Mouse (Mus musculus) embryonic facial prominence, embryonic 15.5 days (tissue): ENCODE results near the gene Lrrc56. TPM values are rescaled to one million over a fixed set of nuclear protein-coding genes. Genes with fewer than 3 reads are reported as not detected.

Experiments used
- ATAC-seq: fragments of 200-750 bp; cut with Nextera tagmentation; 2 replicates; pipeline ENCODE4 v1.8.0; 2017; ENCODE audit warnings: low read depth, moderate TSS enrichment; ENCODE audit not compliant: insufficient number of reproducible peaks, low FRiP score, low TSS enrichment
- H3K27ac ChIP-seq: fragments of 300-500 bp; sonication (generic); replicated peaks from 2 replicates; pipeline ENCODE4 v1.5.1; 2015; ENCODE audit warnings: mild to moderate bottlenecking, inconsistent platforms
- H3K27me3 ChIP-seq: fragments of 300-500 bp; sonication (generic); 2 replicates; pipeline ENCODE4 v1.6.1; 2015; ENCODE audit warnings: inconsistent platforms
- H3K36me3 ChIP-seq: fragments of 300-500 bp; sonication (generic); 2 replicates; pipeline ENCODE4 v1.6.1; 2015; ENCODE audit warnings: mild to moderate bottlenecking, inconsistent platforms
- H3K4me1 ChIP-seq: fragments of 300-500 bp; sonication (generic); 2 replicates; pipeline ENCODE4 v1.6.1; 2015; ENCODE audit warnings: inconsistent platforms
- H3K4me2 ChIP-seq: fragments of 300-500 bp; sonication (generic); replicated peaks from 2 replicates; pipeline ENCODE4 v1.6.1; 2015; ENCODE audit warnings: mild to moderate bottlenecking, inconsistent platforms
- H3K4me3 ChIP-seq: fragments of 300-500 bp; sonication (generic); replicated peaks from 2 replicates; pipeline ENCODE4 v1.5.1; 2015; ENCODE audit warnings: mild to moderate bottlenecking, inconsistent platforms
- H3K9ac ChIP-seq: fragments of 300-500 bp; sonication (generic); 2 replicates; pipeline ENCODE4 v1.6.1; 2015; ENCODE audit warnings: inconsistent platforms
- H3K9me3 ChIP-seq: fragments of 300-500 bp; sonication (generic); replicated peaks from 2 replicates; pipeline ENCODE4 v1.6.1; 2016; ENCODE audit warnings: inconsistent platforms
- WGBS: fragments of 180-500 bp; shearing (Covaris S2); methylation state at CpG from one replicate; pipeline ENCODE4 v1.1.7; 2015; 5-methylcytosine and 5-hydroxymethylcytosine counted together
- polyA plus RNA-seq: library from polyadenylated mRNA; unstranded; fragments of >200 nt; fragmentation: Nextera tagmentation; extraction: Ambion mirVana; gene quantifications from 2 replicates; pipeline ENCODE4 v1.2.1, GENCODE M21; 2015

Gene Lrrc56
- polyA plus RNA-seq, 1 experiment from 2014 or later = 14.7 TPM

- 24% methylated on average over 12 of the region's 12 CpGs for WGBS
- peak overlapping the region; percentile 95 for H3K4me2 ChIP-seq
- H3K4me1 ChIP-seq = peaks cover 40% of the 10 kb centered on the region
- no peaks in the 10 kb centered on the region for H3K9me3 ChIP-seq
- H3K27me3 ChIP-seq = no peaks in the 10 kb centered on the region
- H3K4me3 ChIP-seq = peak overlapping the region; percentile 92
- peaks cover 37% of the 10 kb centered on the region for H3K36me3 ChIP-seq
- H3K9ac ChIP-seq = peak overlapping the region; percentile 90
- peak overlapping the region; percentile 90 for H3K27ac ChIP-seq
- 0 out of 2 replicates have a peak, but pooled peaks have one; percentile 1 for ATAC-seq
Observed at GRCm38 (mm10) chr7:141192776-141193347, 1.1 kb upstream of the Lrrc56 start.

GRCm38 (mm10) chr7:141193348-141193856, 555 bp upstream of the Lrrc56 start:
- H3K9me3 ChIP-seq = no peaks in the 10 kb centered on the region
- H3K9ac ChIP-seq = peak overlapping the region; percentile 90
- H3K27ac ChIP-seq = peak overlapping the region; percentile 90
- peaks cover 40% of the 10 kb centered on the region for H3K4me1 ChIP-seq
- peak overlapping the region; percentile 95 for H3K4me2 ChIP-seq
- no peaks in the 10 kb centered on the region for H3K27me3 ChIP-seq
- peaks cover 37% of the 10 kb centered on the region for H3K36me3 ChIP-seq
- peak; percentile 8 for ATAC-seq
- H3K4me3 ChIP-seq = peak overlapping the region; percentile 92
- 1% methylated on average over 33 of the region's 43 CpGs for WGBS

- peak overlapping the region; percentile 94 for H3K27ac ChIP-seq
- peak overlapping the region; percentile 48 for H3K9ac ChIP-seq
- H3K4me2 ChIP-seq = peak overlapping the region; percentile 95
- ATAC-seq = no peak
- peak overlapping the region; percentile 92 for H3K4me3 ChIP-seq
- no peaks in the 10 kb centered on the region for H3K27me3 ChIP-seq
- peaks cover 40% of the 10 kb centered on the region for H3K4me1 ChIP-seq
- no peaks in the 10 kb centered on the region for H3K9me3 ChIP-seq
- peaks cover 30% of the 10 kb centered on the region for H3K36me3 ChIP-seq
- under 1% methylated on average over 23 of the region's 23 CpGs for WGBS
Observed at GRCm38 (mm10) chr7:141194409-141194808, 452 bp downstream of the Lrrc56 start.

GRCm38 (mm10) chr7:141194830-141195229, 873 bp downstream of the Lrrc56 start:
- H3K4me3 ChIP-seq = peak overlapping the region; percentile 92
- H3K27ac ChIP-seq = peak overlapping the region; percentile 94
- WGBS = under 1% methylated on average over 28 of the region's 28 CpGs
- peaks cover 40% of the 10 kb centered on the region for H3K4me1 ChIP-seq
- peak overlapping the region; percentile 95 for H3K4me2 ChIP-seq
- H3K9me3 ChIP-seq = no peaks in the 10 kb centered on the region
- H3K27me3 ChIP-seq = no peaks in the 10 kb centered on the region
- no peak for ATAC-seq
- peaks cover 25% of the 10 kb centered on the region for H3K36me3 ChIP-seq
- H3K9ac ChIP-seq = peak overlapping the region; percentile 48; the same call in 1 of the 2 replicates

GRCm38 (mm10) chr7:141195754-141196153, 1.8 kb downstream of the Lrrc56 start:
- no peak overlapping the region for H3K4me3 ChIP-seq
- peak overlapping the region; percentile 95; the same call in 1 of the 2 replicates for H3K4me2 ChIP-seq
- peaks cover 40% of the 10 kb centered on the region for H3K4me1 ChIP-seq
- H3K9me3 ChIP-seq = no peaks in the 10 kb centered on the region
- H3K9ac ChIP-seq = no peak overlapping the region
- ATAC-seq = no peak
- no peaks in the 10 kb centered on the region for H3K27me3 ChIP-seq
- H3K36me3 ChIP-seq = peaks cover 17% of the 10 kb centered on the region
- H3K27ac ChIP-seq = no peak overlapping the region
- WGBS = 91% methylated on average over 2 of the region's 2 CpGs

GRCm38 (mm10) chr7:141196619-141197282, 2.8 kb downstream of the Lrrc56 start:
- WGBS = 87% methylated on average over 8 of the region's 8 CpGs
- H3K9ac ChIP-seq = no peak overlapping the region
- no peak overlapping the region for H3K4me2 ChIP-seq
- peaks cover 30% of the 10 kb centered on the region for H3K4me1 ChIP-seq
- no peak for ATAC-seq
- H3K27me3 ChIP-seq = no peaks in the 10 kb centered on the region
- H3K27ac ChIP-seq = no peak overlapping the region
- no peaks in the 10 kb centered on the region for H3K9me3 ChIP-seq
- no peak overlapping the region for H3K4me3 ChIP-seq
- peaks cover 7% of the 10 kb centered on the region for H3K36me3 ChIP-seq

GRCm38 (mm10) chr7:141198121-141198520, 4.2 kb downstream of the Lrrc56 start:
- Histone ChIP-seq H3K36me3 (no peaks in the 10 kb centered on the region), H3K9me3 (no peaks in the 10 kb centered on the region), H3K4me1 (peaks cover 16% of the 10 kb centered on the region), H3K9ac (no peak overlapping the region), H3K27ac (no peak overlapping the region), H3K4me2 (no peak overlapping the region), H3K27me3 (no peaks in the 10 kb centered on the region), H3K4me3 (no peak overlapping the region)
- 92% methylated on average over 4 of the region's 4 CpGs for WGBS
- ATAC-seq = no peak

GRCm38 (mm10) chr7:141204546-141204945, 10.6 kb downstream of the Lrrc56 start:
- no peak overlapping the region for H3K27ac ChIP-seq
- 76% methylated on average over 3 of the region's 3 CpGs for WGBS
- H3K4me2 ChIP-seq = no peak overlapping the region
- H3K9me3 ChIP-seq = no peaks in the 10 kb centered on the region
- no peaks in the 10 kb centered on the region for H3K36me3 ChIP-seq
- H3K27me3 ChIP-seq = no peaks in the 10 kb centered on the region
- H3K4me3 ChIP-seq = no peak overlapping the region
- H3K9ac ChIP-seq = no peak overlapping the region
- H3K4me1 ChIP-seq = no peaks in the 10 kb centered on the region
- ATAC-seq = no peak

GRCm38 (mm10) chr7:141205504-141205903, 11.5 kb downstream of the Lrrc56 start:
- Histone ChIP-seq H3K4me3 (no peak overlapping the region), H3K36me3 (no peaks in the 10 kb centered on the region), H3K4me2 (no peak overlapping the region), H3K27ac (no peak overlapping the region), H3K9ac (no peak overlapping the region), H3K27me3 (no peaks in the 10 kb centered on the region), H3K4me1 (no peaks in the 10 kb centered on the region), H3K9me3 (no peaks in the 10 kb centered on the region)
- 92% methylated on average over 5 of the region's 5 CpGs for WGBS
- ATAC-seq = no peak

- H3K4me1 ChIP-seq = no peaks in the 10 kb centered on the region
- H3K4me3 ChIP-seq = no peak overlapping the region
- H3K27me3 ChIP-seq = no peaks in the 10 kb centered on the region
- no peak overlapping the region for H3K4me2 ChIP-seq
- no peaks in the 10 kb centered on the region for H3K9me3 ChIP-seq
- H3K36me3 ChIP-seq = no peaks in the 10 kb centered on the region
- H3K27ac ChIP-seq = no peak overlapping the region
- no peak for ATAC-seq
- 88% methylated on average over 18 of the region's 18 CpGs for WGBS
- H3K9ac ChIP-seq = no peak overlapping the region
Observed at GRCm38 (mm10) chr7:141206182-141206937, 12.4 kb downstream of the Lrrc56 start.

GRCm38 (mm10) chr7:141209526-141209925, 15.6 kb downstream of the Lrrc56 start:
- 0 out of 2 replicates have a peak, but pooled peaks cover under 1% of the 10 kb centered on the region for H3K4me1 ChIP-seq
- no peak for ATAC-seq
- WGBS = 57% methylated on average over 3 of the region's 3 CpGs
- no peak overlapping the region for H3K4me2 ChIP-seq
- H3K36me3 ChIP-seq = no peaks in the 10 kb centered on the region
- no peak overlapping the region for H3K9ac ChIP-seq
- no peaks in the 10 kb centered on the region for H3K27me3 ChIP-seq
- H3K27ac ChIP-seq = no peak overlapping the region
- no peak overlapping the region for H3K4me3 ChIP-seq
- H3K9me3 ChIP-seq = no peaks in the 10 kb centered on the region
